Mouse (Mus musculus) brain, embryonic 14.5 days (tissue): ENCODE data around the gene Gsap.

Source experiments
- CTCF ChIP-seq: fragments of 200-500 bp; IDR thresholded peaks from 2 replicates; pipeline ENCODE4 v1.5.1; 2012; ENCODE audit warnings: inconsistent platforms, mild to moderate bottlenecking, moderate library complexity, borderline replicate concordance; ENCODE audit not compliant: insufficient read depth, insufficient read length; ENCODE audit errors: extremely low read depth
- POLR2A ChIP-seq: fragments of 200-500 bp; IDR thresholded peaks from 2 replicates; pipeline ENCODE4 v1.6.1; 2012; ENCODE audit warnings: mild to moderate bottlenecking, inconsistent platforms, borderline replicate concordance; ENCODE audit not compliant: poor library complexity, insufficient read depth, insufficient read length, severe bottlenecking; ENCODE audit errors: extremely low read depth

DNA sequence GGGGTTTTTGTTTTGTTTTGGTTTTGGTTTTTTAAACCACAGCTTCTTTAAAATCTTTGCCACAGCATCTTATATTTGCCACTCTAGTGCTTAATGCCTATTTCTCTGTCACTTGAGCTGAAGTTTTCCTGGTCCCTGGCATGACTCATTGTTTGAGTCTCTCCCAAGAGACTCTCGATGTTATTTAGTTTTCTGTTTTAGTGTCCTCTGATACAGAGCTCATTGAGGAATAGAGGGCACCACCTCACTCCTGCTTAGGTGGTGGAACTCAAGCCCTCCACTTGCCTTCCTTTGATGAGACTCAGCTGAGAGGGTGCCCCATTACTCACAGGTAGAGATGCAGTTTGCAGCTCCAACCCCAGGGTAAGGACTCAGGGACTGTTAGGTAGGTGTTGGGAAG, 17.4 kb downstream of the Gsap start:
- TF ChIP-seq CTCF (no peak), POLR2A (no peak)
